Mouse (Mus musculus): Measurements from ENCODE around the gene C330021F23Rik. TPM values are rescaled to one million over a fixed set of nuclear protein-coding genes. Genes with fewer than 3 reads are reported as not detected.

The C330021F23Rik gene
- total RNA-seq, 4 experiments from 2014 or later, result not detected

Other genes starting within 250 kb of the C330021F23Rik start
- not detected for gene A430078G23Rik, start 214.6 kb upstream of the C330021F23Rik start, total RNA-seq (2022)
- 10 to 100 TPM; 38.6 to 45.6 (median 41.8) TPM for gene Arhgef18, start 175.0 kb upstream of the C330021F23Rik start, total RNA-seq (2022)
- 1 to 10 TPM in 1 of 4 experiments, under 1 TPM in 3; 0.41 to 1.0 (median 0.90) TPM for gene Pex11g, start 100.3 kb upstream of the C330021F23Rik start, total RNA-seq (2022)
- under 1 TPM in 1 of 4 experiments, not detected in 3; 0.30 TPM for gene Tex45, start 97.1 kb upstream of the C330021F23Rik start, total RNA-seq (2022)
- gene Zfp358, start 74.9 kb upstream of the C330021F23Rik start, total RNA-seq (2022), result 10 to 100 TPM; 30.8 to 36.0 (median 31.9) TPM
- gene Mcoln1, start 67.5 kb upstream of the C330021F23Rik start, total RNA-seq (2022), result 100 to 1,000 TPM in 1 of 4 experiments, 10 to 100 TPM in 3; 85.3 to 100 (median 94.8) TPM
- gene Pnpla6, start 52.6 kb upstream of the C330021F23Rik start, total RNA-seq (2022), result 10 to 100 TPM; 62.6 to 70.7 (median 67.0) TPM
- gene Camsap3, start 19.3 kb downstream of the C330021F23Rik start, total RNA-seq (2022), result 10 to 100 TPM; 29.0 to 34.2 (median 32.6) TPM
- gene Xab2, start 53.3 kb downstream of the C330021F23Rik start, total RNA-seq (2022), result 10 to 100 TPM; 38.1 to 41.5 (median 40.5) TPM
- 10 to 100 TPM; 55.9 to 90.3 (median 75.7) TPM for gene Pet100, start 53.6 kb downstream of the C330021F23Rik start, total RNA-seq (2022)
- gene Pcp2, start 57.6 kb downstream of the C330021F23Rik start, total RNA-seq (2022), result not detected
- 10 to 100 TPM; 55.4 to 80.3 (median 63.3) TPM for gene Stxbp2, start 63.0 kb downstream of the C330021F23Rik start, total RNA-seq (2022)
- gene Retn, start 87.8 kb downstream of the C330021F23Rik start, total RNA-seq (2022), result 1 to 10 TPM in 3 of 4 experiments, under 1 TPM in 1; 0.96 to 1.5 (median 1.1) TPM
- under 1 TPM in 2 of 4 experiments, not detected in 2; 0.42 to 0.59 TPM for gene Mcemp1, start 97.8 kb downstream of the C330021F23Rik start, total RNA-seq (2022)
- gene Fcor, start 104.4 kb downstream of the C330021F23Rik start, total RNA-seq (2022), result 10 to 100 TPM; 11.6 to 18.0 (median 13.9) TPM
- gene Trappc5, start 108.3 kb downstream of the C330021F23Rik start, total RNA-seq (2022), result 10 to 100 TPM; 27.3 to 29.4 (median 28.7) TPM
- gene Fcer2a, start 126.2 kb downstream of the C330021F23Rik start, total RNA-seq (2022), result not detected
- under 1 TPM in 2 of 4 experiments, not detected in 2; 0.27 to 0.40 TPM for gene Clec4g, start 152.7 kb downstream of the C330021F23Rik start, total RNA-seq (2022)
- gene Cd209a, start 181.0 kb downstream of the C330021F23Rik start, total RNA-seq (2022), result 1 to 10 TPM in 3 of 4 experiments, under 1 TPM in 1; 0.41 to 1.5 (median 1.2) TPM

All from left cerebral cortex, adult 8-10 months (tissue).